Mouse (Mus musculus) gastrocnemius, postnatal 14 days (tissue): ENCODE data around the gene Wnt2b. TPM values are rescaled to one million over a fixed set of nuclear protein-coding genes. Genes with fewer than 3 reads are reported as not detected.

ENCODE experiments used
- DNase-seq: peaks from one replicate; pipeline ENCODE4 v3.0.0; 2021; ENCODE audit warnings: mixed read lengths
- intact Hi-C: fragments of 180-260 bp; cut with DNase I; formaldehyde crosslinking; loops from one replicate; pipeline ENCODE4 v1.15.1; 2025; ENCODE audit warnings: low total_unique reads
- total RNA-seq, 2 experiments: library from RNA; stranded (reverse); gene quantifications; 2 replicates each; pipeline ENCODE4 v1.2.3; 2021

Wnt2b gene
- total RNA-seq, 2 experiments from 2014 or later = 0.78 to 0.86 TPM

GRCm38 (mm10) chr3:104965991-104966554, 4.4 kb upstream of the Wnt2b start:
- intact Hi-C loops = loop anchor here (10.0 kb wide), 3 partner anchors 91 to 251 kb away; partner anchors contain the start of genes Fam19a3, Ppm1j and Rhoc
- no peak for DNase-seq

- no peak for DNase-seq
- intact Hi-C loops = loop anchor here (10.0 kb wide), 3 partner anchors 90 to 250 kb away; partner anchors contain the start of genes Fam19a3, Ppm1j and Rhoc
These were observed 3.5 kb upstream of the Wnt2b start for GRCm38 (mm10) chr3:104965070-104965855.

- DNase-seq = no peak
- intact Hi-C loops = loop anchor here (10.0 kb wide), 3 partner anchors 89 to 249 kb away; partner anchors contain the start of genes Fam19a3, Ppm1j and Rhoc
These were observed 1.9 kb upstream of the Wnt2b start for GRCm38 (mm10) chr3:104963331-104964276.

GRCm38 (mm10) chr3:104962866-104963265, 1.1 kb upstream of the Wnt2b start:
- intact Hi-C loops = loop anchor here (10.0 kb wide), 3 partner anchors 88 to 248 kb away; partner anchors contain the start of genes Fam19a3, Ppm1j and Rhoc
- DNase-seq = no peak

- intact Hi-C loops = loop anchor here (10.0 kb wide), 3 partner anchors 87 to 247 kb away; partner anchors contain the start of genes Fam19a3, Ppm1j and Rhoc
- peak; percentile 49 for DNase-seq
These were observed 455 bp upstream of the Wnt2b start for GRCm38 (mm10) chr3:104962141-104962611.

GRCm38 (mm10) chr3:104960026-104961000, 1.4 kb downstream of the Wnt2b start:
- DNase-seq = no peak
- intact Hi-C loops = loop anchor here (10.0 kb wide), 3 partner anchors 86 to 246 kb away; partner anchors contain the start of genes Fam19a3, Ppm1j and Rhoc

GRCm38 (mm10) chr3:104956131-104956581, 5.6 kb downstream of the Wnt2b start:
- no peak for DNase-seq
- intact Hi-C loops = no loop called here

- no peak for DNase-seq
- intact Hi-C loops = no loop called here
These were observed 7.2 kb downstream of the Wnt2b start for GRCm38 (mm10) chr3:104954551-104954950.

- intact Hi-C loops = no loop called here
These were observed 7.6 kb downstream of the Wnt2b start for GRCm38 (mm10) chr3:104954137-104954536.

GRCm38 (mm10) chr3:104952891-104953670, 8.6 kb downstream of the Wnt2b start:
- no peak for DNase-seq
- intact Hi-C loops = no loop called here

More at GRCm38 (mm10) chr3:104954137-104954536, 7.6 kb downstream of the Wnt2b start:
- DNase-seq = no peak

- intact Hi-C loops = no loop called here
- no peak for DNase-seq
These were observed 10.8 kb downstream of the Wnt2b start for GRCm38 (mm10) chr3:104950926-104951325.

- intact Hi-C loops = no loop called here
- no peak for DNase-seq
These were observed 16.8 kb downstream of the Wnt2b start for GRCm38 (mm10) chr3:104944894-104945293.

- no peak for DNase-seq
- intact Hi-C loops = no loop called here
These were observed 18.4 kb downstream of the Wnt2b start for GRCm38 (mm10) chr3:104943333-104943732.

- intact Hi-C loops = no loop called here
These were observed 19.0 kb downstream of the Wnt2b start for GRCm38 (mm10) chr3:104942682-104943081.

GRCm38 (mm10) chr3:104940691-104941090, 21.0 kb downstream of the Wnt2b start:
- DNase-seq = no peak
- intact Hi-C loops = no loop called here

More at GRCm38 (mm10) chr3:104942682-104943081, 19.0 kb downstream of the Wnt2b start:
- DNase-seq = no peak

GRCm38 (mm10) chr3:104938327-104938726, 23.4 kb downstream of the Wnt2b start:
- DNase-seq = no peak
- intact Hi-C loops = no loop called here

GRCm38 (mm10) chr3:104937728-104938305, 23.9 kb downstream of the Wnt2b start:
- no peak for DNase-seq
- intact Hi-C loops = no loop called here
